Mouse (Mus musculus) stomach, embryonic 15.5 days (tissue): ENCODE measurements at regions not wholly inside any gene's neighbourhood (a gene's known extent, or its start where the extent isn't known, plus 50 kb on each side); places are given as distances from the start of the nearest gene placed in this dataset.

Experiments used
- ATAC-seq: fragments of 200-750 bp; cut with Nextera tagmentation; 2 replicates; pipeline ENCODE4 v1.8.0; 2017; ENCODE audit warnings: low read depth, moderate number of reproducible peaks, moderate TSS enrichment; ENCODE audit not compliant: insufficient read depth, low FRiP score
- H3K27ac ChIP-seq: fragments of 300-500 bp; sonication (generic); 2 replicates; pipeline ENCODE4 v1.5.1; 2015; ENCODE audit warnings: mild to moderate bottlenecking, inconsistent platforms
- H3K27me3 ChIP-seq: fragments of 300-500 bp; sonication (generic); replicated peaks from 2 replicates; pipeline ENCODE4 v1.6.1; 2015; ENCODE audit warnings: inconsistent platforms
- H3K36me3 ChIP-seq: fragments of 300-500 bp; sonication (generic); 2 replicates; pipeline ENCODE4 v1.6.1; 2015; ENCODE audit warnings: inconsistent platforms
- H3K4me1 ChIP-seq: fragments of 300-500 bp; sonication (generic); 2 replicates; pipeline ENCODE4 v1.6.1; 2015; ENCODE audit warnings: inconsistent platforms
- H3K4me2 ChIP-seq: fragments of 300-500 bp; sonication (generic); 2 replicates; pipeline ENCODE4 v1.6.1; 2015; ENCODE audit warnings: mild to moderate bottlenecking, inconsistent platforms
- H3K4me3 ChIP-seq: fragments of 300-500 bp; sonication (generic); replicated peaks from 2 replicates; pipeline ENCODE4 v1.5.1; 2015; ENCODE audit warnings: inconsistent platforms
- H3K9ac ChIP-seq: fragments of 300-500 bp; sonication (generic); 2 replicates; pipeline ENCODE4 v1.6.1; 2015; ENCODE audit warnings: inconsistent platforms
- H3K9me3 ChIP-seq: fragments of 300-500 bp; sonication (generic); 2 replicates; pipeline ENCODE4 v1.6.1; 2016; ENCODE audit warnings: inconsistent platforms
- WGBS: fragments of 180-500 bp; shearing (Covaris S2); methylation state at CpG from one replicate; pipeline ENCODE4 v1.1.7; 2015; 5-methylcytosine and 5-hydroxymethylcytosine counted together

- 72% methylated on average over 3 of the region's 3 CpGs for WGBS
- Histone ChIP-seq H3K27ac (no peak overlapping the region), H3K4me1 (no peaks in the 10 kb centered on the region), H3K9me3 (no peaks in the 10 kb centered on the region), H3K4me3 (no peak overlapping the region), H3K27me3 (no peaks in the 10 kb centered on the region), H3K9ac (no peak overlapping the region), H3K4me2 (no peak overlapping the region), H3K36me3 (no peaks in the 10 kb centered on the region)
- no peak for ATAC-seq
Measured at GRCm38 (mm10) chr3:100360019-100360418, 129.1 kb downstream of the Tent5c start.

GRCm38 (mm10) chr3:100359036-100359435 lies 130.1 kb downstream of the Tent5c start:
- H3K9ac ChIP-seq = no peak overlapping the region
- no peaks in the 10 kb centered on the region for H3K27me3 ChIP-seq
- peak overlapping the region; percentile 50 for H3K4me2 ChIP-seq
- no peak overlapping the region for H3K27ac ChIP-seq
- H3K9me3 ChIP-seq = no peaks in the 10 kb centered on the region
- H3K4me3 ChIP-seq = 0 out of 2 replicates have a peak overlapping the region, but pooled peaks have one; percentile 20
- no peaks in the 10 kb centered on the region for H3K36me3 ChIP-seq
- ATAC-seq = peak; percentile 54; the same call in 1 of the 2 replicates
- WGBS = 20% methylated on average over 8 of the region's 8 CpGs
- H3K4me1 ChIP-seq = no peaks in the 10 kb centered on the region

- H3K4me2 ChIP-seq = no peak overlapping the region
- no peaks in the 10 kb centered on the region for H3K36me3 ChIP-seq
- no peaks in the 10 kb centered on the region for H3K9me3 ChIP-seq
- WGBS = 81% methylated on average over 2 of the region's 2 CpGs
- no peak overlapping the region for H3K9ac ChIP-seq
- H3K27me3 ChIP-seq = no peaks in the 10 kb centered on the region
- no peaks in the 10 kb centered on the region for H3K4me1 ChIP-seq
- ATAC-seq = no peak
- H3K4me3 ChIP-seq = no peak overlapping the region
- no peak overlapping the region for H3K27ac ChIP-seq
Measured at GRCm38 (mm10) chr3:100333478-100333877, 155.6 kb downstream of the Tent5c start.

GRCm38 (mm10) chr3:100318357-100318756 lies 156.2 kb upstream of the Wdr3 start:
- Histone ChIP-seq H3K27me3 (no peaks in the 10 kb centered on the region), H3K9me3 (no peaks in the 10 kb centered on the region), H3K9ac (no peak overlapping the region), H3K27ac (no peak overlapping the region), H3K36me3 (no peaks in the 10 kb centered on the region), H3K4me2 (no peak overlapping the region), H3K4me3 (no peak overlapping the region), H3K4me1 (no peaks in the 10 kb centered on the region)
- ATAC-seq = no peak

- Histone ChIP-seq H3K9me3 (no peaks in the 10 kb centered on the region), H3K4me1 (no peaks in the 10 kb centered on the region), H3K36me3 (no peaks in the 10 kb centered on the region), H3K9ac (no peak overlapping the region), H3K4me3 (no peak overlapping the region), H3K27ac (no peak overlapping the region), H3K4me2 (no peak overlapping the region), H3K27me3 (no peaks in the 10 kb centered on the region)
- 71% methylated on average over 1 of the region's 1 CpGs for WGBS
- ATAC-seq = no peak
Measured at GRCm38 (mm10) chr3:100287818-100288217, 125.6 kb upstream of the Wdr3 start.

- no peaks in the 10 kb centered on the region for H3K27me3 ChIP-seq
- H3K4me2 ChIP-seq = no peak overlapping the region
- H3K36me3 ChIP-seq = no peaks in the 10 kb centered on the region
- H3K9me3 ChIP-seq = no peaks in the 10 kb centered on the region
- no peak for ATAC-seq
- H3K4me3 ChIP-seq = no peak overlapping the region
- no peak overlapping the region for H3K27ac ChIP-seq
- no peak overlapping the region for H3K9ac ChIP-seq
- H3K4me1 ChIP-seq = no peaks in the 10 kb centered on the region
Measured at GRCm38 (mm10) chr3:100266976-100267375, 104.8 kb upstream of the Wdr3 start.

GRCm38 (mm10) chr3:100264991-100265390 lies 102.8 kb upstream of the Wdr3 start:
- Histone ChIP-seq H3K9ac (no peak overlapping the region), H3K4me2 (no peak overlapping the region), H3K4me1 (no peaks in the 10 kb centered on the region), H3K27ac (no peak overlapping the region), H3K27me3 (no peaks in the 10 kb centered on the region), H3K4me3 (no peak overlapping the region), H3K36me3 (no peaks in the 10 kb centered on the region), H3K9me3 (no peaks in the 10 kb centered on the region)
- no peak for ATAC-seq
- 53% methylated on average over 5 of the region's 5 CpGs for WGBS
